Mouse (Mus musculus): ENCODE results near the gene Slc9a3r1. TPM values are rescaled to one million over a fixed set of nuclear protein-coding genes. Genes with fewer than 3 reads are reported as not detected.

Gene Slc9a3r1
- polyA plus RNA-seq, 1 experiment: 492 TPM

DNA sequence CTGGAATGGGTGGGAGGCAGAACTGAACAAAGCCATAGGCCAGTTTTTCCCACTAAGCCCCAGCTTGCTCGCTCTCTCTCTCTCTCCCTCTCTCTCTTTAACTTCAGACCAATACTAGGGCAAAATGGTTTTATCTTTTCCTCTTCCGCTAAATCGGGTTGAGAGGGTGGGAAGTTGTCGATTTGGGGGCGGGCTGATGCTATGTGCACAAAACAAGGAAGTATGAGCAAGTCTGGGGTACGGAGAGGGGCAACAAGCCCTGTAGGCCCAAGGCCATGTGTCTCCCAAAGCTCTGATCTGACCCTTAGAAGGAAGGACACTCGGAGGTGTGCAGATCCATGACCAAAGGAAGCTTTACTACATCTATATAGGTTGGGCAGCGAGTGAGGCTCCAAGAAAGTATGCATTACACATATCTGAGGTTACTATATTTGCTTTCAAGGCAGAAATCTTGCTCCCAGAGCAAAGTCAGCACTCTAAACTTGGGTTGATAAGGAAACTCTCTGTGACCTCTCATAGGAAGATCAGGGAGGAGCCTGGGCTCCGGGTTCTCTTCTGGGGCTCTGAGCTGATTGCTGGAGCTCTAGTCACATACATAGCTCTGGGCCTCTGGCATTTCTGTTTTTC lies 1.4 kb upstream of the Slc9a3r1 start:
- DNase-seq (ENCODE audit: low read depth, low spot score): no peak
- 66% methylated on average over 9 of the region's 9 CpGs for WGBS

DNA sequence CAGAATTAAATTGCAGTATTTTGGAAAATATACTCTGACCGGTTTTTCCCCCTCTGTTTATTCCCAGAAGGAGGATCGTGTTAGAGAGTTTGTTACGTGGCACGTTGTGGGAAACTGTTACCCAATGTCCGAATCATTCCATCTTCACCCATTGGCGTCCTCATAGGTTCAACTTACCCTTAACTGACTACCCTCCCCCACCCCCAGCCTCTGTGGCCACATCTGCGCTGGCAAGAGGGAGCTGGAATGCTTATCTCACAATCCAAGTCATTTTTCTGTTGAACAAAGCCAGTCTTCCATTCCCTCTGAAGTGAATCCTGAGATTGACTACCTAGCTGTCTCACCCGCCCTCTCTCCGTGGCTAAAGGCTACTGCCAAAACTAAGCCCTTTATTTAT lies 938 bp upstream of the Slc9a3r1 start:
- no peak for DNase-seq (ENCODE audit: low read depth, low spot score)
- 51% methylated on average over 9 of the region's 9 CpGs for WGBS

DNA sequence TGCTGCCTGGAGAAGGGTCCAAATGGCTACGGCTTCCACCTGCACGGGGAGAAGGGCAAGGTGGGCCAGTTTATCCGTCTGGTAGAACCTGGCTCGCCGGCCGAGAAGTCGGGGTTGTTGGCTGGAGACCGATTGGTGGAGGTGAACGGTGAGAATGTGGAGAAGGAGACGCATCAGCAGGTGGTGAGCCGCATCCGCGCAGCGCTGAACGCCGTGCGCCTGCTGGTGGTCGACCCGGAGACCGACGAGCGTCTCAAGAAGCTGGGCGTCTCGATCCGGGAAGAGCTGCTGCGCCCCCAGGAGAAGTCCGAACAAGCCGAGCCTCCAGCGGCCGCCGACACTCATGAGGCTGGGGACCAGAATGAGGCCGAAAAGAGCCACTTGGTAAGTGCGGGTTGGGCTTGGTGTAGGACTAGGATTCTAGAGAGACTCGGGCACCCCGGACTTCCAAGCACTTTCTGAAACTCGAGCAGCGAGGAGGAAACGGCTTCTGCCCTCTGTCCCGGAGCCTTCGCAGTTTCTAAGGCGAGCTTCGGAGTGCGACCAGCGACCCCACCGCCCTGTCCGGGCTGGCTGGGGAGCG lies 518 bp downstream of the Slc9a3r1 start:
- no peak for DNase-seq (ENCODE audit: low read depth, low spot score)
- WGBS: under 1% methylated on average over 47 of the region's 47 CpGs

DNA sequence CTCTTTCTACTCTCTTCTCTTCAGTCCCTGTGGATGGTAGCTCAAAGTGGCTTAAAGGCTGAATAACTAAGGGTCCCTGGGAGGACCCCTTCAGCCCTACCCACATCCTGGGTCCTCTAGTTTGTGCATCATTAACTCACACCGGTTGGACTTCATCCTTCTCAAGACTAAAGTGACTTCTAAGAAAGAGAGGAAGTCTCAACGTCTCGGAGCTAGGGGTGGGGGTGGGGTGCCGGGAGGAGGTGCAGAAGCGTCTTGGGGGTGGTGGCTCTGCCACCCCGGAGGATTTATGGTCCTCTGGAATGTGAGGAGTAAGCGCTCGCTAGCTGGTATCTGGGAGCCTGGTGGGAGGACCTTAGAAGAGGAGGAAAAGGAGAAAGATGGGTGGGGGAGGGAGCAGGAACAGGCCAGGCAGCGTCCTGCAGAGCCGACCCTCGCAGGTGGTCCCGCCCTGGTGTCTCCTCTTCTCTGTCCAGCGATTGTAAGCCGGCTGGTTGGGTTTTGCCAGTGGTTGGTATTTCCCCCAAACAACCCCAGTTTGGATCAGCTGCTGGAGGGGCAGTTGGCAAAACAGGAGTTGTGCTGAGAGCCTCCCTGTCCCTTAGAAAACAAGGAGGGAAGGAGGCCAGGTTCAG lies 1.3 kb downstream of the Slc9a3r1 start:
- DNase-seq (ENCODE audit: low read depth, low spot score): no peak
- WGBS: under 1% methylated on average over 14 of the region's 14 CpGs

DNA sequence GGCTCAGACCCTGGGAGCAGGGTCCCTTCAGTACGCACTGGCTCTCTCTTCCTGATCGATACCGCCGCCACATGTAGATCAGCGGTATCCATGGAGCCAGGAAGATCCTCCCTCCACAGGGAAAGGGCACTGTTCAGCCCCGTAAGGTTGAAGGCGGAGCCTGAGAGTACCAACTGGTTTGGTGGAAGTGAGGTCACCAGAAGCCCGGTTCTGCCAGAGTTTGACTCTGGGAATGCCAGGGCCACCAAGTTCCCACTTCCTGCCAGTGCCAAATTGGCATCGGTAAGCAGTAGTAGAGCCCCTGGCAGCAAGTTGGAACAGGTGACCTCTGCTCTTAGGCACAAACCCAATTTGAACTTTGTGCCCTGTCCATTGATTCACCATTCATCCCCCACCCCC lies 1.8 kb downstream of the Slc9a3r1 start:
- 8% methylated on average over 9 of the region's 9 CpGs for WGBS
- no peak for DNase-seq (ENCODE audit: low read depth, low spot score)

DNA sequence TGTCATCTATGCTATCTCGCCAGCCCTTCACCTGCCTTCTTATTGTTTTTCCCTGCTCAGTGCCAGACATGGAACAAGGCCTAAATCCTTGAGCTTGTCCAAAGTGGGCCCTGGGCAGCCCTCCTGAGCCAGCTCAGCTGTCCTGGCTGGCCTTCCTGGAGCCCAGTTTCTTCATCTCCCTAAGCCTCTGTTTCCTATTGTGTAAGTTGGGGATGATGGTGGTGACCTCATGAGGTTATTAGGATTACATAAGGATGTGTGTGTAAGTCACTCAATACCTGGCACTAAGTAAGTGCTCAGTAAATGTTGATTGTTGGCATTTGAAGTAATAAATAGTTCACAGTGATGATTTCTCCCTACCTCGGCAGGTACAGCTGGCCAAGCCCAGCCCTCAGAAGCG lies 3.6 kb downstream of the Slc9a3r1 start:
- 42% methylated on average over 3 of the region's 3 CpGs for WGBS
- DNase-seq (ENCODE audit: low read depth, low spot score): no peak

DNA sequence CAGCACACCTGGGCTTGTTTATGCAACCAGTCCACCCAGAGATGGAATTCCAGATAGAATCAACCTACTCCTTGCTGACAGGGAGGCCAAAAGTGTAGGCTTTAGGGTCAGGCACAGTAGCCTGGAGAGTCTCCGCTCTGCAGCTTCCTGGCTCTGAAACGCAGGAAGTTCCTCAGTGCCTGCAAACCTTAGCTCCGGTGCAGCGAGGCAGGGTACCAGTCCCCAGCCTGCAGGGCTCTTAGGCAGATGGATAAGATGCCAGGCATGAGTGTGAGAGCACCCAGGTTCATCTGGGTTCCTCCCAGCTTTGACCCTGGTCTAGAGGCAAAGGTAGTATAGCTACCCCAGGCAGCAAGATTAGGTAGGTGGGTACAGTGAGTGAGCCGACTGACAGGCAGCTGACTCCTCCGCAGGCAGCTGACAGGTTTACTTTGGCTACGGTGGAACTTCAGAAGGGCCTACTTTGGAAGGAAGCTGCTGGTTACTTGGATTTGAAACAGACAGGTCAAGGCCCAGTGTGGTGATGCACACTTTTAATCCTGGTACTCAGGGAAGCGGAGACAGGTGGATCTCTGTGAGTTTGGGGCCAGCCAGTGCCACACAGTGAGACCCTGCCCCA lies 4.6 kb downstream of the Slc9a3r1 start:
- WGBS: 79% methylated on average over 8 of the region's 8 CpGs
- no peak for DNase-seq (ENCODE audit: low read depth, low spot score)

DNA sequence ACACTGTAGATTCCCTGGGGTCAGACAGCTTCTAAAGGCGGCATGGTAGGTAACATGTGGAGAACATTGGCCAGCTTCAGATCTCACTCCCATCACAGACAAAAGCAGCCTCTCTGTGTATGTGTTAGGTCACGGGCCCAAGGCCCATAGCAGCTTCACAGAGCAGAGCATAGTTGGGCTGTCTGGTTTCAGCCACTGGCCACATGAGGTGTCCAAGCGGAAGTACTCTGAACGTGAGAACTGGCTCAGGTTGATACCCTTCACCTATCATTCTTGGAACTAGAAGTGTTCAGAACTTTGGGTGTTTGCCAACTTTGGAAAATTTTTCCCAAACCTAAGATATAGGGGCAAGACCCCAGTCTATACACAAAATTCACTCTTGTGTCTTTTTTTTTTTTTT lies 6.3 kb downstream of the Slc9a3r1 start:
- 87% methylated on average over 4 of the region's 4 CpGs for WGBS
- DNase-seq (ENCODE audit: low read depth, low spot score): no peak

DNA sequence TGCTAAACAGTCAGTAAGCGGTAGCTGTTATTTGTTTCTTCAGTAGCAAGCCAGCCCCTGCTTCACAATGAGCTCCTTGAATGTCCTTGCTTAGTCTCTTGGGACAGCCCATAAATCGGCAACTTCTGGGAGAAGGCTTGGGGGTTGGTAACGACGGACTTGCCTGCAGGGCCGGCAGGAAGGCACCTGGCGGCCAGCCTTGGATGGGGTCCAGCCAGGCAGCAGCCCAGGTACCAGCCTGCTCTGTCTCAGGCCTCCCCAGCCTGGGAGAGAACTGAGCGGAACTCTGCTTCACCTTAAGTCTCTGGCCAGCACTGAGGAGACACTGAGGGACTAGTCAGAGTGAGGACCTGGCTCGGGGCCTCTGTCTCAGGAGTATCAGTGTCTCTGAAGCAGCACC lies 8.0 kb downstream of the Slc9a3r1 start:
- 37% methylated on average over 8 of the region's 8 CpGs for WGBS
- DNase-seq (ENCODE audit: low read depth, low spot score): no peak

DNA sequence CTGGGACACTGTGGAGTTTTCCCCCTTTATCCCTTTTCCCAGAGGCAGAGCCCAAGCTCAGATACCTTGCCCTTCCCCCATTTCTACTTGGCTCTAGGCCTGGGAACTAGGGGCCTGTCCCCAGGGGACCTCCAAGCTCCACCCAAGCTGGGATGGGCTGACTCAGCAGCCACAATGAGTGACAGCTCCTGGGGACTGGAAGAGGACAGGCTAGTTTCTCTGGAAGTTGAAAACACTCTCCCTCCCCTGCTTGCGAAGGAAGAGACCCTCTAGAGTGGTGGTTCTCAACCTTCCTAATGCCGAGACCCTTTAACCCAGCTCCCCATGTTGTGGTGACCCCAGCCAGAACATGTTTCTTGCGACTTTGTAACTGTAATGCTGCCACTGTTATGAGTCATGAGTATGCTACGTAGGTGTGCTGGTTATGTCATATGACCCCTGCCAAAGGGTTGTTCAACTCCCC lies 9.7 kb downstream of the Slc9a3r1 start:
- WGBS: 23% methylated on average over 4 of the region's 4 CpGs
- no peak for DNase-seq (ENCODE audit: low read depth, low spot score)

DNA sequence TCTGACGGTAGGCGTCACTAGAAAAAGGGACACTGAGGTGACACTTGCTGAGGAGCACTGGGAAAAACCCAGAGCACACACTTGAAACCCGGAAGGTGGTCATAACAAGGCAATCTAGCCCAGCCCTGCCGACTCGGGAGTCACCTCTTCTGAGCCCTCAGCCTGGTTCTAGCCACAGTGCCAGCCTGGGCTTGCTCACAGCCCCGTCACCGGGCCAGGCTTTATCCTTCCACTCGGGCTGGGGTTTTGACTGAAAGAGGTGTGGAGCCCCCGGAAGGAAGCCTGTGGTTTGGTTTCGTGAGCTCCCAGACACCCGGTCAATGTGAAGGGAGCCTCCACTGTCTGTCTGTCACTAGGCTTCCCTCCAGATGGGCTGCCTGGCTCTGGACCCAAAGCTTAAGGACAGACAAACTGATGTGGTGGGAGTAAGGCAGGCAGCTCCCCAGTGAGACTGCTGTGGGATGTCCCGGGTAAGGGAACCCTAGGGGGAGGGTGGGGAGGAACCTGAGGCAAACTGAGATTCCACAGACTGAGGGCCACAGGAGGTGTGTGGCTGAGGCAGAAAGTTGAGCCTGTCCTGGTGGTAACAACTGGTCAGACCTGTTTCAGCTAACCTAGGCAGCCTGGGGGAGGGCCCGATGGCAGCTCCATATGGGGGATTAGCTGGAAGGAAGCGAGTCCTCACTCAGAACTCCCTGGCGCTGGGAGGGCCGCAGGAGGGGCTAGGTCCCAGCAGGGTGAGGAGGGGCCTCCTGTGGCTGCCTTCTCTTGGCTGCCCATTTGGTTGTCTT lies 10.6 kb downstream of the Slc9a3r1 start:
- no peak for DNase-seq (ENCODE audit: low read depth, low spot score)
- 18% methylated on average over 16 of the region's 16 CpGs for whole genome bisulfite sequencing

DNA sequence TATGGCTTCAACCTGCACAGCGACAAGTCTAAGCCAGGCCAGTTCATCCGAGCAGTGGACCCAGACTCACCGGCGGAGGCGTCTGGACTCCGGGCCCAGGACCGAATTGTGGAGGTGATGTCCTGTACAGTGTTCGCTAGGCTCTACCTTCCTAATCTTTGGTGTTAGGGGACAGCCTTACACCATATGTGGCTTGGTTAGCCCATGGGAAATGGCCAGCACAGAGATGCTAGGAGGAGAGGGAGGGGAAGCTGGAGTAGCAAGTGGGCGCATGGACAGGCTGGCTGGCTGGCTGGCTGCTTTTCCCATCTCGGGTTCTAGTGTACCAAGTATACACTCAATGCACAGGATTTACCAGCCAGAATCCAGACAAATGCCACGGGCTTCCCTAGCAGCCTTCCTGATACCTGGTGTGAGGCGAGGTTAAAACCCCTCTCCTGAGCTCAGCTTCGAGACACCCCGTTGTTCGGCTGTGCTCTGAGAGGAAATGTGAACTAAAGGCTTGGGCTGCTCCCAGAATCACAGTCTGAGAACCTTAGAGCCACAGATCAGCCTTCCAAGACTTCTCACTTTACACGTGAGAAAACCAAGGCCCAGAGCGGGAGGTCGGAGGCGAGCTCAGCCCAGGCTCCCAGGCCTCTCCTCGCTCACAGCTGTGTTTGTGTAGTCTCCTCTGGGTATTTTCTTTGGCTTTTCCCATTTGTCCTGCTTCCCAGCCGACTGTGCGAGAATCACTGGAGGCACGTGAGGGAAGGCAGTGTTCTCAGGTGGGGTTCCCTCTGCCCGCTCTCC lies 13.5 kb downstream of the Slc9a3r1 start:
- no peak for DNase-seq (ENCODE audit: low read depth, low spot score)
- WGBS: 82% methylated on average over 24 of the region's 24 CpGs

DNA sequence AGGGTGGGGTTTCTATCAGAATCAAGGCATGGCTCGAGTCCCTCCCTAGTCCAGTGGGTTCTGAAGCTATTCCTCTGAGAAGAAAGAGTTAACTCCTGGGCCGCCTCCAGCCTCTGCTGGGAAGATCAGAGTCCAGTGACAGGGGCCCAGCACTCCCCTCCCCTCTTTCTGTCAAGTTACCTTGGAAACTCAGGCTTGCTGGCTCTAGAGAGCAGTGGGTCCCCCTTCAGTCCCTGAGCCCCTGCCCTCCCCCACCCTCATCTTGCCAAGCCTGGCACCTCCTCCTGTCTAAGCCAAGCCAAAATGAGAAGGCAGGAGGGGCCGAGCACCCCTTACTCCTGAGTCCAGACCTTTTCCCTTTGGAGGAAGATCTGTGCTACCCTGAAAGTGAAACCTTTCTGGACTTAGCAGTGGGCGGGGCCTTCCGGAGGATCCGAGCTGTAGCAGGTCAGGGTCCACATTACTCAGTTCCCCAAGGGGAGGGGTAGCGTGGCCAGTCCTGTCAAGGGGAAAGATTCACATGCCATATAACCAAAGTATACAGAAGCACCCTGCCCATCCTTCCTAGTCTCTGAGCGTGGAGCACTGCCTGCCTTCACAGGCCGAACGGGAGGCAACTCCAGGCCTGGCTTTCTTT lies 14.5 kb downstream of the Slc9a3r1 start:
- WGBS: 22% methylated on average over 10 of the region's 10 CpGs
- no peak for DNase-seq (ENCODE audit: low read depth, low spot score)

DNA sequence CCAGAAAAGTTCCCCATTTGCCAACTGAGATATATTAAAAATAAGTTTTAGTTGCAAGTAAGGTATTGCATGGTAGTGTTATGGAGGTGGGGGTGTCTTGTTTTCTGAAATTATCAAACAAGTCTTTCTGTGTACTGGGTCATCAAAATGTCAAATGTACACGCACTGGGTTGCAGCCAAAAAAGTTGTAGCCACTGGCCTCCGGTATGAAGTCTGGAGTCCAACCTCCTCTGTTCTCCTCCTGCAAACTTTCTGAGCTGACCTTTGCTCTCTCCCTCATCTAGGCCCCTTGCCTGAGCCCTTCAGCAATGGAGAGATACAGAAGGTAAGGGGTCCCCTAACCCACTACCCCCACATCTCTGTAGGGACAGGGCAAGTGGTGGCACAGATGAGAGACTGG lies 15.6 kb downstream of the Slc9a3r1 start:
- 60% methylated on average over 2 of the region's 2 CpGs for WGBS

DNA sequence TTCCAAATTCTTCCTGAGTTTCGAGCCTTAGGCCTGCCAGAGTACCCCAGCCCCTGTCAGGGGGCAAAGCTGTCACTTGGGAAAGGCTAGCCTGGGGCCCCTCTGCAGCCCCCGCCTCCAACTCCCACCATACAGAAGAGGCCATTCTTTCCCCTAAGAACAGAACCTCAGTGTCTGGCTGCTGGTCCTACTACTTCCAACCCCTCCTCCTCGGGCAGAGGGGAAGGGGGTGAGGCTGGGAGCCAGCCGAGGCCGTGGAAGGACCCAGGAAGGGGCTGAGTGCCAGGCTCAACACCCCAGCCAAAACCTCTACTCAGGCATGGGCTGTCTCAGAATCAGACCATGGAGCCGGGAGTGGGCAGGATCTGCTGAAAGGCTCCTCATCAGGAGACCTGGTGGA lies 16.1 kb downstream of the Slc9a3r1 start:
- WGBS: 79% methylated on average over 6 of the region's 6 CpGs
- DNase-seq (ENCODE audit: low read depth, low spot score): no peak

More for the DNA sequence above, 15.6 kb downstream of the Slc9a3r1 start:
- DNase-seq (ENCODE audit: low read depth, low spot score): no peak

DNA sequence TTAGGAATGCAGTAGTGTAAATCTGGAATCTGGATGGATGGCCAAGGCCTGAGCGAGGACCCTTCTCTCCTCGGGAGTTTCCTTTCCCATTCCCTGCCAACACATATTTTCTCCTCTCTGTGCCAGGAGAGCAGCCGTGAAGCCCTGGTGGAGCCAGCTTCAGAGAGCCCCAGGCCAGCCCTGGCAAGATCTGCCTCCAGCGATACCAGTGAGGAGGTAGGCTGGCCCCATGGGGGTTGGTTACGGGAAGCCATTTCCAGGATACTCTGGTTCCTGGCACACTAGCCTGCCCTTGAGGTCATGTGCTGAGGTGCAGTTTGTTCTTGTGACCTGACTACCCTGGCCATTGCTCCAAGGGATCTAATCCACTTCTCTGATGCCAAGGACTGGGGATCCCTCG lies 16.7 kb downstream of the Slc9a3r1 start:
- DNase-seq (ENCODE audit: low read depth, low spot score): no peak
- 81% methylated on average over 6 of the region's 6 CpGs for WGBS

DNA sequence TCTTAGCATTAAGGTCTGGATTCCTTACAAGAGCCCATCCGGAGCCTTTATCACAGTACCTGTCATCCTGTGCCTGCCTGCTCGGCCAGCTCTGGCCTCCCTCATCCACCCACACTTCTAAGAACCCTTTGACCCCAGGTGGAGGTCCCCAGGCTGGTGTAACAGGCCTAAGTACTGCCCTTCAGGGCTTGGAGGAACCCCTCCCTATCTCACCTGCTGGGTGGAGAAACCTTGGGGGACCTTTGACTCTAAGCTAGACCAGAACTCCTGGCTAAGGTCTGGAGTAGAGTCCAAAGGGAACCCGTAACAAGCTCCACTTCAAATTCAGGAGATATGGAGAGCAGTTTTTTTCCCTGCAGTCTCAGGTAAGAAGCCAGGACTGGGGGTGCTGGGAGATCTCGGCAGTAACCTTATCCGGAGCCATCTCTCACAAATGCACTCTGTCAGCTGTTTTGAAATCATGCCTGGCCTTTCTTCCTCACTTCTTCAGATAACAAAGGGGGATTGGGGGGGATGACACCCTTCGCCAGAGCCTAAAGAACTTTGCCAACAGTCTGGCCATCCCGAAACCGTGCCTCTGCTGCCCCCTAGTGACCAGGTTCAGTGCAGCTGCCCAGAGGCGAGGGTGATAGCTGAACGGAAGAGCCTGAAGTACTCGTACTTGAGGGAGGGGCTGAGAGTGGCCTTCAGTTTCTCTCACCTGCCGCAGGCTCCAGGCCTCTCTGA lies 18.9 kb downstream of the Slc9a3r1 start:
- WGBS: 20% methylated on average over 12 of the region's 12 CpGs
- no peak for DNase-seq (ENCODE audit: low read depth, low spot score)

DNA sequence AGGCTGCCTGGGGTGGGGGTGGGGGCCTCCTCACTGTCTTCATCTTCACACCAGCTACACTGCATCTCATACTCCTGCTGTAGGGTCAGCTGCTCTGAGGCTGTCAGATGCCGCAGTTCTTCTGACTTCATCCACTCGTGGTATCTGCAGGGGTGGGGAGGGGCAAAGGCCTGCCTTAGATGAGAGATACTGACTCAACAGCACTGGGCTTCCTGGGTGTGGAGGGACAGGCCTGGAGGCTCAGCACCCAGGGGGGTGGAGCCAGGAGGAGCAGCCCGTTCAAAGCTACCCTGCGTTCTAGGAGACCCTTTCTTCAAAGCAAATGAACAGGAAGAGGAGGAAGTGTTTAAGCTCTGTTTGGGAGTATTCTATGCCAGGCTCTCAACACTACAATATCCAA lies 21.8 kb downstream of the Slc9a3r1 start:
- DNase-seq (ENCODE audit: low read depth, low spot score): no peak
- WGBS: 48% methylated on average over 4 of the region's 4 CpGs
